ENCODE assay signal across 28 mouse cellular contexts in genomic region chr13:103576856-103577255, GRCm38 (mm10).
"Had no signal": no experiment of that assay in that cellular context is flagged by ENCODE, and none has a peak within 500 bp of the region (broad histone marks: within the 10 kb centered on the region; RNA-seq: fewer than 3 reads in every experiment).

No protein-coding gene starts in this region.

- H3K9ac ChIP-seq: embryonic facial prominence, embryonic 12.5 days; embryonic facial prominence, embryonic 13.5 days; embryonic facial prominence, embryonic 15.5 days; forebrain, embryonic 12.5 days; forebrain, embryonic 13.5 days; forebrain, embryonic 15.5 days; forebrain, postnatal 0 days had no signal

- H3K9me3 ChIP-seq: embryonic facial prominence, embryonic 12.5 days; embryonic facial prominence, embryonic 13.5 days; embryonic facial prominence, embryonic 15.5 days; forebrain, embryonic 10.5 days; forebrain, embryonic 12.5 days; forebrain, embryonic 13.5 days; forebrain, embryonic 15.5 days had no signal

- H3K4me1 ChIP-seq: embryonic facial prominence, embryonic 12.5 days; forebrain, embryonic 10.5 days; forebrain, embryonic 12.5 days; forebrain, embryonic 13.5 days; forebrain, embryonic 15.5 days had no signal

- H3K27me3 ChIP-seq: embryonic facial prominence, embryonic 12.5 days; embryonic facial prominence, embryonic 13.5 days; embryonic facial prominence, embryonic 15.5 days; forebrain, embryonic 12.5 days; forebrain, embryonic 13.5 days; forebrain, embryonic 15.5 days had no signal

- ATAC-seq: forebrain, embryonic 13.5 days; forebrain, embryonic 14.5 days; forebrain, embryonic 15.5 days; forebrain, embryonic 16.5 days; forebrain, postnatal 0 days had no signal

- H3K27ac ChIP-seq: embryonic facial prominence, embryonic 12.5 days; embryonic facial prominence, embryonic 13.5 days; embryonic facial prominence, embryonic 15.5 days; forebrain, embryonic 10.5 days; forebrain, embryonic 12.5 days; forebrain, embryonic 13.5 days; forebrain, embryonic 15.5 days; gastrocnemius, adult 2 months; heart, adult 2 months had no signal

- H3K4me3 ChIP-seq: embryonic facial prominence, embryonic 12.5 days; embryonic facial prominence, embryonic 13.5 days; embryonic facial prominence, embryonic 15.5 days; erythroblast, embryonic 14.5 days; forebrain, embryonic 10.5 days; forebrain, embryonic 12.5 days; forebrain, embryonic 13.5 days; forebrain, embryonic 15.5 days; gastrocnemius, adult 2 months; heart, adult 2 months had no signal

- DNase-seq: cerebellum, adult 18-20 months; cerebellum, adult 2 months; cerebellum, adult 8-10 months; cerebellum, adult 9-10 months; cerebellum, adult 9-11 months; cerebellum, postnatal 10 days; cerebellum, postnatal 14 days; cerebellum, postnatal 25 days; cerebellum, postnatal 36 days; embryo, embryonic 11 days; forebrain, postnatal 0 days; gastrocnemius, adult 2 months; gastrocnemius, postnatal 10 days; gastrocnemius, postnatal 14 days; gastrocnemius, postnatal 25 days; gastrocnemius, postnatal 36 days; heart, adult 18-20 months; heart, adult 2 months had no signal

- H3K4me2 ChIP-seq: embryonic facial prominence, embryonic 12.5 days; embryonic facial prominence, embryonic 13.5 days; embryonic facial prominence, embryonic 15.5 days; forebrain, embryonic 12.5 days; forebrain, embryonic 13.5 days; forebrain, embryonic 15.5 days had no signal

- H3K36me3 ChIP-seq: embryonic facial prominence, embryonic 12.5 days; embryonic facial prominence, embryonic 13.5 days; embryonic facial prominence, embryonic 15.5 days; forebrain, embryonic 10.5 days; forebrain, embryonic 12.5 days; forebrain, embryonic 15.5 days had no signal
